Mouse (Mus musculus) spleen, adult 12 weeks (tissue): ENCODE results near the gene Iqcf1.
"Not testable (repeated sequence)": the region's sequence is repeated elsewhere in the genome, so short reads cannot be mapped to it uniquely, and the experiment has no call there.

Experiments
- DNase-seq: peaks from one replicate; pipeline ENCODE4 v3.0.0; 2022; ENCODE audit warnings: low spot score

The Iqcf1 gene

GRCm38 (mm10) chr9:106482578-106483115 is 17.1 kb upstream of the Iqcf1 start:
- no peak for DNase-seq

- DNase-seq = no peak
Observed at GRCm38 (mm10) chr9:106483136-106483535, 16.6 kb upstream of the Iqcf1 start.

- no peak for DNase-seq
Observed at GRCm38 (mm10) chr9:106483606-106484005, 16.2 kb upstream of the Iqcf1 start.

GRCm38 (mm10) chr9:106485076-106485475 is 14.7 kb upstream of the Iqcf1 start:
- no peak for DNase-seq

GRCm38 (mm10) chr9:106487602-106488001 is 12.2 kb upstream of the Iqcf1 start:
- not testable (repeated sequence) for DNase-seq

- DNase-seq = no peak
Observed at GRCm38 (mm10) chr9:106501846-106502245, 2.1 kb downstream of the Iqcf1 start.

GRCm38 (mm10) chr9:106504246-106504645 is 4.5 kb downstream of the Iqcf1 start:
- no peak for DNase-seq

GRCm38 (mm10) chr9:106509356-106509755 is 9.6 kb downstream of the Iqcf1 start:
- no peak for DNase-seq

GRCm38 (mm10) chr9:106512729-106513450 is 13.1 kb downstream of the Iqcf1 start:
- no peak for DNase-seq

GRCm38 (mm10) chr9:106513566-106513965 is 13.8 kb downstream of the Iqcf1 start:
- DNase-seq = no peak

- DNase-seq = no peak
Observed at GRCm38 (mm10) chr9:106514273-106514672, 14.5 kb downstream of the Iqcf1 start, which contains the start of gene Iqcf5. TSS of gene Iqcf5 (plus strand) at chr9:106514573.

GRCm38 (mm10) chr9:106519433-106519832 is 19.7 kb downstream of the Iqcf1 start:
- no peak for DNase-seq

- no peak for DNase-seq
Observed at GRCm38 (mm10) chr9:106519909-106520308, 20.1 kb downstream of the Iqcf1 start.

GRCm38 (mm10) chr9:106531833-106532232 is 32.1 kb downstream of the Iqcf1 start:
- DNase-seq = no peak

- no peak for DNase-seq
Observed at GRCm38 (mm10) chr9:106534296-106534695, 34.5 kb downstream of the Iqcf1 start.

GRCm38 (mm10) chr9:106534975-106535374 is 35.2 kb downstream of the Iqcf1 start:
- DNase-seq = no peak
